Mouse (Mus musculus): Measurements from ENCODE around the gene Tbccd1. TPM values are rescaled to one million over a fixed set of nuclear protein-coding genes. Genes with fewer than 3 reads are reported as not detected.
"Not testable (repeated sequence)": the region's sequence is repeated elsewhere in the genome, so short reads cannot be mapped to it uniquely, and the experiment has no call there.

Tbccd1 gene
- total RNA-seq, 2 experiments from 2014 or later, result 17.7 to 24.9 TPM

DNA sequence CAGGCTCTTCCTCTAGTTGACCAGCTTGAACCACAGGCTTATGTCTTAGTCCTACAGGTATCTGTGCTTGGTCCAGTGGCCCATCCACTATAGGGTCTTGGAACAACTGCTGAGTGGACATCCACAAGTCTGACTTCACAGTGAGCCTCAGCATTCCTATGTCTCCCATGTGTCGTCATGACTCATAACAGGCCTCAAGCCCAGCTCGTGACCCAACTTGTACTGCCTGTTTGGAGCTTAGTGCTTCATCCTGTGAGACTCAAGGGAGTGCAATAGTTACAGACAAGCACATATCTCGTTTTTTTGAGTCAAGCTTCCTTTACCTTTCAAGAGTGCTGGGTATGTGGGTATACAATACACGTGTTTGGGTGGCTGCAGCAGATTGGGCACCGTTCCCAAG is 74.8 kb downstream of the Tbccd1 start:
- no peak for DNase-seq

DNA sequence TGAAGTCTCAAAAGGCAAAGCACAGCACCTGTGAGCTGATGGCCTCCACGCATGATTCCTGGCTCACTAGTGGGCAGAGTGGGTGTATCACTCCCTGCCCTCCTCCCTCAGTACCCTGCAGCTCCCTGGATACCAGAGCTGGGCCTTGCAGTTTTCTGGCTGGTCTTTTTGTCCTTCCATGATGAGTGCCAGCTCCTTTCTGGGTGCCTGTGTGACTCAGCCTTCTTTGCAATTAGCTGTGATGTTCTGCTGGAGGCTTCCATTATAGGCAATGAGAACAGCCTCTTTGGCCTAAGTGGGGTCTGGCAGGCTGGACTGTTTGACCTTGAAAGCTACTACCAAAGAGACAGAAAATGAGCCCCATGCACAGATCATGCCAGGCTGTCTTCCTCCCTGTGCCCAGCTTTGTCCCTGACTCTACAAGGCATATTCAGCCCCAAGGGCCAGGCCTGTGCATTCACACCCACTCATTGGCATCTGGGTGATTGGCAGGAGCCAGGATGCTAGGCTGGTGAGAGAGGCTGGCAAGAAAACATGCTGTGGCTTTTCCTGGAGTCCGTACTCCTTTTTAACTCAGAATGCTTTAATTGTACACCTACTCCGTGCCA is 78.1 kb downstream of the Tbccd1 start:
- DNase-seq, result no peak

DNA sequence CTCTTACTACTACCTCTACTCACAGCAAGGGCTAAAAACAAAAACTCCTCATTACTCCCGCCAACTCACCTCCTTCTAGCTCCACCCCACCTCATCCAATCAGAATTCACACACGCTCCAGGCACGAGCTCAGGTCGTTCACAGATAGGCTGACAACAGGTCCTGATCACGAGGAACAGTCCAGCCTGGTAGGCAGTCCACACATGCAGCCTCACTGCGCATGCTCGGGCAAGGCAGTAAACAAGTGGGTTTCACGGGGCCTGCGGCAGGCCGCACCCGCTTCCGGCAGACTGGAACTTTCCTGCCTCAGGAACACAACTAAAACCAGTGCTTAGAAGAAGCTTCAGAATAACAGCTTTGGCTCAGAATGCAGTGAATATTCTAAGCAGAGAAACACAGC is 79.2 kb downstream of the Tbccd1 start:
- DNase-seq, result not testable (repeated sequence)

DNA sequence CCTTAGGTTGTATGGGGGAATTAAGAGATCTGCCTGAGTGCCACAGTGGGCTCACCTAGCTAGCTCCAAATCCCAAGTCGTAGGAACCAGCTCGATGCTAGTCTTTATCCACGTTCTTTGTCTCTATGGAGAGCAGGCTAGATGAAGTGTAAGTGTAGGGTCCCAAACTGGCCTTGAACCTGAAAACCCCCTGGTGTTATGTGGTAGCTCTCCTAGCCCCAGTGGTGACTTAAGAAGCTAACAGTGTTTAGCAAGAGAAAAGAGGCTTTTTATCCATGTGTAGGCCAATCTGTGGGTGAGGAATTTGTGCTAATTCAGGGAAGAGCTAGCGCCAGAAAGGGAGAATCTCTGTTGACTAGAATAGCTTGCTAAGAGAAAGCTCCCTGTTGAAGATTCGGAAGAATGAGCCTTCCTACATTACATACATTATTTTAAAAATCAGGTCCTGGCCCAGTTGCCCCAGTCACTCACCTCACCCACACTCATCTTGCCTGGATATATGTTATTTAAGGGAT is 81.9 kb downstream of the Tbccd1 start:
- DNase-seq, result no peak

DNA sequence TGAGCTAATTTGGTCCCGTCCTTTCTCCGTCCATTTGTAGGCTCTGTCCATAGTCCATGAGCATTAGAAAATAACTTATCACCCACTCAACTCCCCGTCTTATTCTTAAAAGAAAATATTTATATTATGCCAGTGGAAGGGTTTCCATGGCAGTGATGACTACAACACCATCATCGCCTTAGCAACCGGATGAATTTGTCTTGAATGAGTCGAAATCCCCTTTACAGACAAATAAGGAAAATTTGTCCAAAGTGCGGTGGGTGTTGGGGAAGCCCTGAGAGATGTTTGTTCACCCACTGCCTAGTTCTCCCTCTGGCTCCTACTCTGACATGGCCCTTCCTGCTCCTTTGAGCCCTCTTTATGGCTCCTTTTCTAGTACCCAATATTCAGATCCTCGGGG is 88.8 kb downstream of the Tbccd1 start:
- DNase-seq, result no peak

DNA sequence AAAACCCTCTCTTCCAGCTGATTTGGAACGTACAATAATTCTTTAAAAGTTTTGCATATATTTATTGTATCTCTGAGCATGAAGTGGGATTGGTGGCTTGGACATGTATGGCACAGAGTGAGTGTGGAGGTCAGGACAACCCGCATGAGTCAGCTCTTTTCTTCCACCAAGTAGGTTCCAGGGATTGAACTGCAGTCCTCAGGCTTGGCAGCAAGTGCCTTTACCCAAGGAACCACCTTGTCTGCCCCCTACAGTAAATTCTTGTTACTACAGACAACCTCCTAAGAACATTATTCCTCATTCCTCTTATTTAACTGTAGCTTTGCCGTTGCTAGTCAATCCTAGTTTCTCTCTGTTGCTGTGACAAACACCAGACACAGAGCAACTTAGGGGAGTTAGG is 90.1 kb downstream of the Tbccd1 start:
- DNase-seq, result no peak

DNA sequence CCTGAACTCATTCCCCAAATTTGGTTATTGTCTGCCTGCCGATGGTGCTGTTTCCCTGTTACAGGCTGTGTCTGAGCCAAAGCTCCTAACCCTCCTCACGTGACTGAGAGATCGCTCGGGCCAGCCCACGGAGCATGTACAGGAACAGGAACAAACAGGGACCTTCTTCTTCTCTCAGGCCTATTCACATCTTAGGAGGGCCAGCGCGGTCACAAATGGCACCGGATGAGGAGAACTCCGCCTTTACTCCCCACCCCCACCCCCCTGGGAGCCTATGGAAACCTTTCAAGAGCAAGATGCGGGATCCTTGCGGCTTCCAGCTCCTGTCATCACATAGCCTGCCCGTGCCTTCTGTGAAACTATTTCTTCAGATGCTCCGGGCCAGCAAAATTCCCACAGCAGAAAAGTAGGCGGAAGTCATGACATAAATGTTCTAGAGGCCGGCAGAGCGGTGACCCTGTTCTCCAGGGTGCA is 90.7 kb downstream of the Tbccd1 start:
- DNase-seq, result no peak

DNA sequence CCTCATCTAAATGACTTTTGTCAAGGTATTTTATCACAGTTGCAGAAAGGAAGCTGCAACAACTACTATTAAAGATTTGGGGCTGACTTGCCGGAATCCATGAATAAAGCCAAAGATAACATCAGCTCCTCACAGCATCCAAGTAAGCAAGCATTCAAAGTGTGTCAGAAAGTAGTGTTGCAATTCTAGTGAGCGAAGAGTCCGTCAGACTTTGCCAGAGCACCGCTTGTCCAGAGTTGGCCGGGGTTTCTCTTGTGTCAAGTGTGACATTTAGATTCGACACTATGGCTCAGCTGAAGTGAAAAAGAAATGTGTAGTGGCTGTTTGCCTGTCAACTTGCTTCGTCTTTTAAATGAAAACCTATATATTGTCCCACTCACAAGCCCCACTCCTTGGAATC is 91.9 kb downstream of the Tbccd1 start:
- DNase-seq, result no peak

Other genes starting within 250 kb of the Tbccd1 start
- 1 to 10 TPM; 2.2 to 2.9 TPM for gene Dgkg, start 200.4 kb downstream of the Tbccd1 start, total RNA-seq (2021)
- gene Crygs, start 46.1 kb downstream of the Tbccd1 start, total RNA-seq (2021), result not detected
- gene Dnajb11, start 176 bp upstream of the Tbccd1 start, total RNA-seq (2021), result 10 to 100 TPM; 80.8 to 81.5 TPM
- 1 to 10 TPM; 1.6 to 7.1 TPM for gene Ahsg, start 33.6 kb upstream of the Tbccd1 start, total RNA-seq (2021)
- gene Fetub, start 60.7 kb upstream of the Tbccd1 start, total RNA-seq (2021), result 10 to 100 TPM in 1 of 2 experiments, 1 to 10 TPM in 1; 2.6 to 69.1 TPM
- under 1 TPM; 0.30 to 0.69 TPM for gene Hrg, start 93.4 kb upstream of the Tbccd1 start, total RNA-seq (2021)
- gene Kng2, start 171.8 kb upstream of the Tbccd1 start, total RNA-seq (2021), result 1 to 10 TPM; 3.7 to 9.0 TPM
- 1 to 10 TPM in 1 of 2 experiments, under 1 TPM in 1; 0.36 to 1.3 TPM for gene Kng1, start 200.2 kb upstream of the Tbccd1 start, total RNA-seq (2021)
- gene Eif4a2, start 249.8 kb upstream of the Tbccd1 start, total RNA-seq (2021), result 100 to 1,000 TPM; 505 to 659 TPM